Mouse (Mus musculus): ENCODE data around the gene Mapkapk5. TPM values are rescaled to one million over a fixed set of nuclear protein-coding genes. Genes with fewer than 3 reads are reported as not detected.

The Mapkapk5 gene
- polyA plus RNA-seq, 1 experiment, result 68.7 TPM

- Histone ChIP-seq H3K36me3 (ENCODE audit: control insufficient read depth, insufficient read depth) (no peaks in the 10 kb centered on the region), H3K27me3 (ENCODE audit: control insufficient read depth, insufficient read depth, insufficient read length) (peaks cover 12% of the 10 kb centered on the region), H3K4me3 (ENCODE audit: insufficient read depth, poor library complexity, severe bottlenecking) (no peak overlapping the region), H3ac (ENCODE audit: control insufficient read depth, insufficient read length, low read depth) (no peak overlapping the region), H3K79me3 (ENCODE audit: low read depth) (no peaks in the 10 kb centered on the region), H3K79me2 (ENCODE audit: control insufficient read depth, insufficient read depth) (no peaks in the 10 kb centered on the region)
- TF ChIP-seq MAX (IDR thresholded peaks at IDR 0.05) (no peak), MYOD1 (IDR thresholded peaks at IDR 0.05; ENCODE audit: control insufficient read depth, insufficient read length, low read depth) (no peak), FOSL1 (IDR thresholded peaks at IDR 0.05; ENCODE audit: insufficient read depth, low read length, poor library complexity, severe bottlenecking) (no peak), USF1 (IDR thresholded peaks at IDR 0.05; ENCODE audit: low read depth) (no peak), MYOG (IDR thresholded peaks at IDR 0.05; ENCODE audit: control insufficient read depth, extremely low read depth, insufficient read length) (no peak), CEBPB (IDR thresholded peaks at IDR 0.05; ENCODE audit: low read depth) (no peak), CTCF (IDR thresholded peaks at IDR 0.05; ENCODE audit: control insufficient read depth, insufficient read depth, insufficient read length) (no peak)
Measured at GRCm38 (mm10) chr5:121477680-121478079, 68.0 kb downstream of the Mapkapk5 start.

DNA sequence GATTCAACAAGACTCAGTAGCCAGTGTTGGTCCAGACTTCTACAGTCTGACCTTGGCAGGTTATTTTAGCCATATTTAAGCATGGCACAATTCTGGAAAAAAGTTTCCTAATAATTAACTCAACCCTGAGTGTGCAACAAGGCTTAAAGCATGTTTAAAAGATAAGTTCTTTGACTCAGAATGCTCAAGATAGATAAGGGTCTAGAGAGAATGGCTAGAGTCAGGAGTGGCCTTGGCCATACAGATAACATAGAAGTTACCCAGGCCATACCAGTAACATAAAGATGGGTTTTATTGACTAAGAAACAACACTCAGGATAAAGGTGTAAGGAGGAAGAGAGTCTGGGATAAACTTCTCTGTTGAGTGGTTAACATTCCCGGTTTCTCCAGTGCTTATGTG is 69.7 kb downstream of the Mapkapk5 start:
- Histone ChIP-seq H3K27me3 (ENCODE audit: control insufficient read depth, insufficient read depth, insufficient read length) (no peaks in the 10 kb centered on the region), H3K4me3 (ENCODE audit: insufficient read depth, poor library complexity, severe bottlenecking) (no peak overlapping the region), H3ac (ENCODE audit: control insufficient read depth, insufficient read length, low read depth) (no peak overlapping the region), H3K79me2 (ENCODE audit: control insufficient read depth, insufficient read depth) (no peaks in the 10 kb centered on the region), H3K36me3 (ENCODE audit: control insufficient read depth, insufficient read depth) (no peaks in the 10 kb centered on the region), H3K79me3 (ENCODE audit: low read depth) (no peaks in the 10 kb centered on the region)
- no peak for TF ChIP-seq CEBPB (IDR thresholded peaks at IDR 0.05; ENCODE audit: low read depth)
- TF ChIP-seq CTCF (IDR thresholded peaks at IDR 0.05; ENCODE audit: control insufficient read depth, insufficient read depth, insufficient read length), result no peak
- no peak for TF ChIP-seq MYOD1 (IDR thresholded peaks at IDR 0.05; ENCODE audit: control insufficient read depth, insufficient read length, low read depth)
- TF ChIP-seq USF1 (IDR thresholded peaks at IDR 0.05; ENCODE audit: low read depth), result no peak

Other genes starting within 250 kb of the Mapkapk5 start
- 19.2 TPM for gene Trafd1, start 160.3 kb downstream of the Mapkapk5 start, polyA plus RNA-seq (2012; fragmentation: generic; extraction: Trizol)
- 16.8 TPM for gene Naa25, start 148.0 kb downstream of the Mapkapk5 start, polyA plus RNA-seq (2012; fragmentation: generic; extraction: Trizol)
- 0.54 TPM for gene Tmem116, start 94.0 kb downstream of the Mapkapk5 start, polyA plus RNA-seq (2012; fragmentation: generic; extraction: Trizol)
- gene Erp29, start 93.4 kb downstream of the Mapkapk5 start, polyA plus RNA-seq (2012; fragmentation: generic; extraction: Trizol), result 109 TPM
- not detected for gene Adam1b, start 42.5 kb downstream of the Mapkapk5 start, polyA plus RNA-seq (2012; fragmentation: generic; extraction: Trizol)
- 0.99 TPM for gene Adam1a, start 423 bp downstream of the Mapkapk5 start, polyA plus RNA-seq (2012; fragmentation: generic; extraction: Trizol)
- not detected for gene Gm42878, start 423 bp downstream of the Mapkapk5 start, polyA plus RNA-seq (2012; fragmentation: generic; extraction: Trizol)
- gene Aldh2, start 47.9 kb upstream of the Mapkapk5 start, polyA plus RNA-seq (2012; fragmentation: generic; extraction: Trizol), result 225 TPM
- 0.77 TPM for gene Acad12, start 73.0 kb upstream of the Mapkapk5 start, polyA plus RNA-seq (2012; fragmentation: generic; extraction: Trizol)
- 1.8 TPM for gene Acad10, start 114.6 kb upstream of the Mapkapk5 start, polyA plus RNA-seq (2012; fragmentation: generic; extraction: Trizol)
- gene Brap, start 114.7 kb upstream of the Mapkapk5 start, polyA plus RNA-seq (2012; fragmentation: generic; extraction: Trizol), result 31.7 TPM
- gene Atxn2, start 165.4 kb upstream of the Mapkapk5 start, polyA plus RNA-seq (2012; fragmentation: generic; extraction: Trizol), result 69.9 TPM

All from C2C12 (cell line).